Mouse (Mus musculus): ENCODE measurements around the gene Lrrc15. TPM values are rescaled to one million over a fixed set of nuclear protein-coding genes. Genes with fewer than 3 reads are reported as not detected.

Lrrc15 gene
- polyA plus RNA-seq, 1 experiment from 2014 or later: 0.31 TPM

DNA sequence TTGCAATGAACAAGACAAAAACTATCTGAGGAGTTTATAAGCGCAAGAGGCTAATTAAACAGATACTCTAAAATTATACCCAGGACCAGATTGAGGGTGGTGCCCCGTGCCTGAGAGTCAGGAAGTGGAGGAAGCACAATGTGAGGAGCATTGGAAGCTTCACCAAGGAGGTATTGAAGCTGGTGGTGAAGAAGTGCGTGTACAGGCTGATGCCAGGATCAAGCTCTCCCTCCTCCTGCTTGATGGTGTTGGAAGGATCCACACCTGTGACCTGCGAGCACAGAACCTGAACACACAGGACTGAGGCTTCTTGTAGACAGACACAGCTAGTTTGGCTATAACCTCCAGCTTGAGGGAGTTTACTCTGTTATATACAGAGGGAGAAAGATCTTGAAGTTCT, 23.0 kb upstream of the Lrrc15 start:
- no peak overlapping the region for H3K4me2 ChIP-seq (ENCODE audit: low read depth, low read length)
- H3K4me3 ChIP-seq (ENCODE audit: low read depth, low read length): no peak overlapping the region
- no peak for ATAC-seq (ENCODE audit: low read depth)
- no peaks in the 10 kb centered on the region for H3K9me3 ChIP-seq (ENCODE audit: control insufficient read depth, low read length)
- 90% methylated on average over 4 of the region's 4 CpGs for WGBS
- peaks cover 16% of the 10 kb centered on the region for H3K27me3 ChIP-seq (ENCODE audit: control insufficient read depth, insufficient read depth, low read length)
- peaks cover 12% of the 10 kb centered on the region for H3K4me1 ChIP-seq (ENCODE audit: control insufficient read depth, insufficient read depth, low read length)
- no peak overlapping the region for H3K9ac ChIP-seq (replicated peaks; ENCODE audit: low read depth, low read length)
- no peaks in the 10 kb centered on the region for H3K36me3 ChIP-seq (ENCODE audit: control insufficient read depth, insufficient read depth, low read length)
- no peak overlapping the region for H3K27ac ChIP-seq (ENCODE audit: low read depth, low read length)

DNA sequence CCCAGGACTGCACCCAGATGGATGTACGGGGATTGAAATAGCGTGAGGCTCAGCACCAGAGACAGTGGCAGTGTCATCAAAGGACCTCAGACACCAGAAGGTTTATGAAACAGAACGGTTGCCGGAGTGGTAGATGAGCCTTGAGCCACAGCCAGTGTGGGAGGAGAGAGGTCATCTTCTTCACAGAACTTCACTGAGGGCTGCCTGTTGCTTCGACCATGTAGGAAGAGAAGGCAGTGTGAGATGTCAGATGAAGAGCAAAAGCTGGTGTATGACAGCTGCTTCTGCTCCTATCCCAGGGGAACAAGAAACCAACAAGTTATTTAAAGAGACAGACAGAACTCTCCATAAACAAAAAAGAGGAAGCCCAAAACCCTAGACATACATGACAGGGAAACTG, 21.2 kb upstream of the Lrrc15 start:
- Histone ChIP-seq H3K27ac (ENCODE audit: low read depth, low read length) (no peak overlapping the region), H3K9ac (replicated peaks; ENCODE audit: low read depth, low read length) (no peak overlapping the region), H3K27me3 (ENCODE audit: control insufficient read depth, insufficient read depth, low read length) (peaks cover 9% of the 10 kb centered on the region), H3K4me1 (ENCODE audit: control insufficient read depth, insufficient read depth, low read length) (peaks cover 8% of the 10 kb centered on the region), H3K4me3 (ENCODE audit: low read depth, low read length) (no peak overlapping the region), H3K9me3 (ENCODE audit: control insufficient read depth, low read length) (no peaks in the 10 kb centered on the region), H3K4me2 (ENCODE audit: low read depth, low read length) (no peak overlapping the region), H3K36me3 (ENCODE audit: control insufficient read depth, insufficient read depth, low read length) (no peaks in the 10 kb centered on the region)
- ATAC-seq (ENCODE audit: low read depth): no peak
- WGBS: 79% methylated on average over 5 of the region's 5 CpGs

DNA sequence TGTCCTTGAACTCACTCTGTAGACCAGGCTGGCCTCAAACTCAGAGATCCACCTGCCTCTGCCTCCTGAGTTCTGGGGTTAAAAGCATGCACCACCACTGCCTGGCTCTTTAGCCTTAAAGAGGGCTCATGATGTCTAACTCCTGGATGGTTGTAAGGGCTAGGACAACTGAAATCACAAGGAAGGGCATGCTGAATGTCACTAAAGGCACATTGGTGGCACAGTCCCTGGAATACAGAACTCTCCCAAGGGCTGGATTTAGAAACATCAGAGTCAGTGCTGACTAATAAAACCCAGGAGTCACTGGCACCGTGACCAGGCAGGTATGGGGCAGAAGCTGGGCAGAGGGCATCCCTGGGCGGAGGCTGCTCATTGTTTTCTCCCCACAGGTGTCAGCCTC, 20.4 kb upstream of the Lrrc15 start:
- H3K9ac ChIP-seq (replicated peaks; ENCODE audit: low read depth, low read length): no peak overlapping the region
- no peak for ATAC-seq (ENCODE audit: low read depth)
- no peaks in the 10 kb centered on the region for H3K9me3 ChIP-seq (ENCODE audit: control insufficient read depth, low read length)
- no peak overlapping the region for H3K27ac ChIP-seq (ENCODE audit: low read depth, low read length)
- H3K27me3 ChIP-seq (ENCODE audit: control insufficient read depth, insufficient read depth, low read length): peaks cover 7% of the 10 kb centered on the region
- H3K4me1 ChIP-seq (ENCODE audit: control insufficient read depth, insufficient read depth, low read length): peaks cover 3% of the 10 kb centered on the region
- no peak overlapping the region for H3K4me3 ChIP-seq (ENCODE audit: low read depth, low read length)
- WGBS: 82% methylated on average over 2 of the region's 2 CpGs
- H3K4me2 ChIP-seq (ENCODE audit: low read depth, low read length): no peak overlapping the region
- no peaks in the 10 kb centered on the region for H3K36me3 ChIP-seq (ENCODE audit: control insufficient read depth, insufficient read depth, low read length)

DNA sequence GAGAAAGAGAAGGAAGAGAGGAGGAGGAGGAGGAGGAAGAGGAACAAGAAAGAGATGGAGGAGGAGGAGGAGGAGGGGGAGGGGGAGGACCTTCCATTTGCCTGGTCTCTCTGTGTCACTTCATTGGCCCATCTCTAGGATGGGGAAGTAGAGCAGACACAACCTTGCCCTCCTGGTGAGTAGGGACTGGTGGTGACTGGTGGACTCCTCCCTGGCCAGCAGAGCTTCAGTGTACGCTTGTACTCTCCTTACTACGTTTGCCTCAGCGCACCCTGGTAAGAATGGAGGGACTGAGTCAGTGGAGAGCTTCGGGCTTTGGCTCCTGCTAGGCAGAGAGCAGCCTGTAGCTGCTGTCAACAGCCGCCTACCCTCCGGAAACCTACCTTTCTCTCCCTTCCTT, 19.6 kb upstream of the Lrrc15 start:
- ATAC-seq (ENCODE audit: low read depth): no peak
- no peaks in the 10 kb centered on the region for H3K36me3 ChIP-seq (ENCODE audit: control insufficient read depth, insufficient read depth, low read length)
- 89% methylated on average over 6 of the region's 6 CpGs for WGBS
- H3K4me1 ChIP-seq (ENCODE audit: control insufficient read depth, insufficient read depth, low read length): no peaks in the 10 kb centered on the region
- no peaks in the 10 kb centered on the region for H3K9me3 ChIP-seq (ENCODE audit: control insufficient read depth, low read length)
- H3K27me3 ChIP-seq (ENCODE audit: control insufficient read depth, insufficient read depth, low read length): 0 out of 2 replicates have a peak, but pooled peaks cover 2% of the 10 kb centered on the region
- no peak overlapping the region for H3K4me3 ChIP-seq (ENCODE audit: low read depth, low read length)
- no peak overlapping the region for H3K4me2 ChIP-seq (ENCODE audit: low read depth, low read length)
- H3K9ac ChIP-seq (replicated peaks; ENCODE audit: low read depth, low read length): no peak overlapping the region
- H3K27ac ChIP-seq (ENCODE audit: low read depth, low read length): no peak overlapping the region

DNA sequence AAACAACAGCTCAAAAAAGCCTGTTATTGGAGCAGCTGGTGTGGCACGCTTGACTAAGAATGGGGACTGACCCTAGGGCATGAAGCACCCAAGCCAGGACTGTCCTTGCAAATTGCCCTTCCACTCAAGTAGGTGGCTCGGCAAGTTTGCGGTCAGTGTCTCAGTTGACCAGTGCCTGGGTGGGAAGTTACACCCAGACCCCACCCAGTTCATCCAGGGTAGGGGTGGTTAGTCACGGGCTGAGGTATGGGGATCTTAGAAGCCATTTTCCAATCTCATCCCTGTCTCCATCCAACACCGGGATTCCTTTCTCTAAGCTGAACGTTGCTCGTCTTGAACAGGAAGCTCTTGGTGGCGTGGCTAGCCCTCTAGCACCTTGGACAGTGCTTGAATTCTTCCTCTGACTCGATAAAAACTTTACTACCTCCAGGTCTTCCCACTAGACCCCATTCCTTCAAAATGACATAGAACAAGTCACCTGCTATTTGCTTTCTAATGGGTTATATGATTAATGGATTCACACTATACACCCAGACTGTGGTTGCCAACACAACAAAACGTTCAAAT, 16.7 kb upstream of the Lrrc15 start:
- H3K9ac ChIP-seq (replicated peaks; ENCODE audit: low read depth, low read length): no peak overlapping the region
- H3K4me2 ChIP-seq (ENCODE audit: low read depth, low read length): no peak overlapping the region
- H3K27me3 ChIP-seq (ENCODE audit: control insufficient read depth, insufficient read depth, low read length): no peaks in the 10 kb centered on the region
- no peak overlapping the region for H3K4me3 ChIP-seq (ENCODE audit: low read depth, low read length)
- WGBS: 76% methylated on average over 10 of the region's 10 CpGs
- H3K9me3 ChIP-seq (ENCODE audit: control insufficient read depth, low read length): no peaks in the 10 kb centered on the region
- H3K4me1 ChIP-seq (ENCODE audit: control insufficient read depth, insufficient read depth, low read length): no peaks in the 10 kb centered on the region
- H3K27ac ChIP-seq (ENCODE audit: low read depth, low read length): no peak overlapping the region
- ATAC-seq (ENCODE audit: low read depth): no peak
- H3K36me3 ChIP-seq (ENCODE audit: control insufficient read depth, insufficient read depth, low read length): no peaks in the 10 kb centered on the region

DNA sequence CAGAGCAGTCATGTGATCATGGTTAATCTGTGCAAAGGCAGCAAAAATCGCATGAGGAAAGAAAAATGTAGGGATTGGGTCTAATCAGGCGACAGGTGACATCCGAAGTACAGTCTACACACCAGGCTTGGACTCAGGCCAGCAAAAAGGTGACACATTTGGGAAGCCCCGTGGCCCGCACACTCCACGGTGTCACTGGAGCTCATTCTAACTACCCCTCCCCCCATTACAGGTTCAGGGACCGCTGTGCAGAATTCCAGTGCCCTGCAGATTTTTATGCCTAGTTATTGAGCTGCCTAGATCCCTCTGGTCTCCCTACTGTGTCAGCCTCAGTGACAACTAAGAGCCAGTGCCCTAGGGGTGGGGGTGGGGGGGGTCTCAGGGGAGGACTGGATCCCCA, 14.4 kb upstream of the Lrrc15 start:
- no peak for ATAC-seq (ENCODE audit: low read depth)
- Histone ChIP-seq H3K27ac (ENCODE audit: low read depth, low read length) (no peak overlapping the region), H3K4me2 (ENCODE audit: low read depth, low read length) (no peak overlapping the region), H3K4me1 (ENCODE audit: control insufficient read depth, insufficient read depth, low read length) (no peaks in the 10 kb centered on the region), H3K36me3 (ENCODE audit: control insufficient read depth, insufficient read depth, low read length) (no peaks in the 10 kb centered on the region), H3K27me3 (ENCODE audit: control insufficient read depth, insufficient read depth, low read length) (no peaks in the 10 kb centered on the region), H3K9me3 (ENCODE audit: control insufficient read depth, low read length) (no peaks in the 10 kb centered on the region), H3K9ac (replicated peaks; ENCODE audit: low read depth, low read length) (no peak overlapping the region), H3K4me3 (ENCODE audit: low read depth, low read length) (no peak overlapping the region)
- WGBS: 90% methylated on average over 7 of the region's 7 CpGs

DNA sequence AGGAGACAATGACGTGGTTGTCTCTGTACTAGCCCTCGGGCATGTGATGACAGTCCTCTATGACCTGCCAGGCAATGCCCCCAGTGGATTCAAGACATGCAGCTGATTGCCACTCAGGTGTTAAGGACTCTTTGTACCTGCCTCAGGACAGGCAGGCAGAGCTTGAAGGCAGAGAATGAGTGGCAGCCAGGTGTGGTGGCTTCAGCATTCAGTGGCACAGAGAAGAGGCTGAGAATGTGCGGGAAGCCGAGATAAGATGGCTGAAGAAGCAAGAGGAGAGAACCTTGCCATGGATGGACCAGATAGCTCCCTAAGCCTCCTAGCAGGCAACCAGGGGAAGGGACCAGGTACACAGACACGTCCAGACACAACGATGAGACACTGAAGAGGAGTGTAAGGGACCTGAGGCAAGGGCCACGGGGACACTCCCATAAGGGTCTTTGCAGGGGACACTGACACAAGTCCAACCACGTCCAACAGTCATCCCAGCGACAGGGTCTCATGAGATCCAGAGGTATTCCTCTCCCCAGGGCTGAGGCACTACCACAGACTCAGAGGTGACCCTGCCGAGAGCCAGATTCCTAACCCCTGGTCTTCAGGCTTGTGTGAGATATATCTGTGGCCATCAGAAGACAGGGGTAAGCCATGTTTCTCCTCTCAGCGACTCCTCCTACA, 13.7 kb upstream of the Lrrc15 start:
- no peaks in the 10 kb centered on the region for H3K4me1 ChIP-seq (ENCODE audit: control insufficient read depth, insufficient read depth, low read length)
- no peaks in the 10 kb centered on the region for H3K9me3 ChIP-seq (ENCODE audit: control insufficient read depth, low read length)
- H3K9ac ChIP-seq (replicated peaks; ENCODE audit: low read depth, low read length): no peak overlapping the region
- no peaks in the 10 kb centered on the region for H3K27me3 ChIP-seq (ENCODE audit: control insufficient read depth, insufficient read depth, low read length)
- no peak overlapping the region for H3K4me2 ChIP-seq (ENCODE audit: low read depth, low read length)
- H3K4me3 ChIP-seq (ENCODE audit: low read depth, low read length): no peak overlapping the region
- H3K27ac ChIP-seq (ENCODE audit: low read depth, low read length): no peak overlapping the region
- no peaks in the 10 kb centered on the region for H3K36me3 ChIP-seq (ENCODE audit: control insufficient read depth, insufficient read depth, low read length)
- no peak for ATAC-seq (ENCODE audit: low read depth)
- WGBS: 94% methylated on average over 11 of the region's 11 CpGs

DNA sequence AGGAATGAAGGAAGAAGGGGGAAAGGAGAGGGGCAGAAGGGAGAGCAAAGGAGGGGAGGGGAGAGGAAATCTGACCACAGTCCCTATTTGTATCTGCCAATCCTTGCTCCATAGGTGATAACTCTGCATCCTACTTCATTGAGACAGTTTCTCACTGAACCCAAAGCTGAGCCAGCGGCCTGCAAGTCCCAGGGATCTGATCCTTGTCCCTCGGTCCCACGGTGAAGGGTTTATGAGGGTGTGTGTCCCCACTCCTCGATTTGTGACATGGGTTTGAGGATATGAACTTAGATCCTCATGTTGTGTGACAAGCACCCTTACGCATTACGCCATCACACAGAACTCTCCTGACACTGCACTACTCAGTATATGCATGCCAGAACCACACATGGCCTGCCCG, 12.1 kb upstream of the Lrrc15 start:
- Histone ChIP-seq H3K9ac (replicated peaks; ENCODE audit: low read depth, low read length) (no peak overlapping the region), H3K4me2 (ENCODE audit: low read depth, low read length) (no peak overlapping the region), H3K27me3 (ENCODE audit: control insufficient read depth, insufficient read depth, low read length) (no peaks in the 10 kb centered on the region), H3K4me1 (ENCODE audit: control insufficient read depth, insufficient read depth, low read length) (no peaks in the 10 kb centered on the region), H3K9me3 (ENCODE audit: control insufficient read depth, low read length) (no peaks in the 10 kb centered on the region), H3K36me3 (ENCODE audit: control insufficient read depth, insufficient read depth, low read length) (no peaks in the 10 kb centered on the region), H3K4me3 (ENCODE audit: low read depth, low read length) (no peak overlapping the region), H3K27ac (ENCODE audit: low read depth, low read length) (no peak overlapping the region)
- WGBS: 95% methylated on average over 7 of the region's 7 CpGs
- ATAC-seq (ENCODE audit: low read depth): no peak

DNA sequence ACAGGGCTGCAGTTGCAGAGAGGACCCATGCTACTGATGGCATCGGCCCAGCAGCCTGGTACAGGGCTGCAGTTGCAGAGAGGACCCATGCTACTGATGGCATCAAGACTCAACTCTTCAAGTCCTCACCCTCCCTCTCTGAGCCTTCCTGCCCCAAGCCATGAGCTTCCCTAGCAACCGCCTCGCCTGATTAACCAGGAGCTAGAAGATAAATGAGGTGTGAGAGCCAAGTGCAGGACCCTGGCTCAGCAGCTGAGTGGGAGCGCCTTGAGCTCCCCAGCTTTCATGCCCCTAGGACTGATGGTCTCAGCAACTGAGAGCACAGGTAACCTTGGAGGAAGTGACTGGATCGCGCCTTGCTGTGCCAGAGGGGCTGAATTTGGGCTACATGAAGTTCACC, 7.4 kb upstream of the Lrrc15 start:
- Histone ChIP-seq H3K36me3 (ENCODE audit: control insufficient read depth, insufficient read depth, low read length) (no peaks in the 10 kb centered on the region), H3K4me2 (ENCODE audit: low read depth, low read length) (no peak overlapping the region), H3K27me3 (ENCODE audit: control insufficient read depth, insufficient read depth, low read length) (no peaks in the 10 kb centered on the region), H3K9ac (replicated peaks; ENCODE audit: low read depth, low read length) (no peak overlapping the region), H3K4me1 (ENCODE audit: control insufficient read depth, insufficient read depth, low read length) (no peaks in the 10 kb centered on the region), H3K4me3 (ENCODE audit: low read depth, low read length) (no peak overlapping the region), H3K27ac (ENCODE audit: low read depth, low read length) (no peak overlapping the region), H3K9me3 (ENCODE audit: control insufficient read depth, low read length) (no peaks in the 10 kb centered on the region)
- ATAC-seq (ENCODE audit: low read depth): no peak
- WGBS: 59% methylated on average over 6 of the region's 6 CpGs

Measured in neural tube, embryonic 14.5 days (tissue).